Mouse (Mus musculus) left cerebral cortex, postnatal 10 days (tissue): ENCODE results near the gene Rcc1l. TPM values are rescaled to one million over a fixed set of nuclear protein-coding genes. Genes with fewer than 3 reads are reported as not detected.

Source experiments
- total RNA-seq, 2 experiments: library from RNA; stranded (reverse); gene quantifications; 2 replicates each; pipeline ENCODE4 v1.2.3; 2021

The Rcc1l gene
- total RNA-seq, 2 experiments from 2014 or later, result 18.4 to 21.1 TPM

Other genes starting within 250 kb of the Rcc1l start
- gene Castor2, start 77.1 kb downstream of the Rcc1l start, total RNA-seq, result 10 to 100 TPM; 54.9 to 57.6 TPM
- 10 to 100 TPM; 14.1 to 16.5 TPM for gene Gtf2ird2, start 7.2 kb upstream of the Rcc1l start, total RNA-seq
- gene Ncf1, start 52.9 kb upstream of the Rcc1l start, total RNA-seq, result 1 to 10 TPM; 5.7 to 8.3 TPM
- 100 to 1,000 TPM; 186 to 207 TPM for gene Gtf2i, start 138.0 kb upstream of the Rcc1l start, total RNA-seq